In the genomic region with DNA sequence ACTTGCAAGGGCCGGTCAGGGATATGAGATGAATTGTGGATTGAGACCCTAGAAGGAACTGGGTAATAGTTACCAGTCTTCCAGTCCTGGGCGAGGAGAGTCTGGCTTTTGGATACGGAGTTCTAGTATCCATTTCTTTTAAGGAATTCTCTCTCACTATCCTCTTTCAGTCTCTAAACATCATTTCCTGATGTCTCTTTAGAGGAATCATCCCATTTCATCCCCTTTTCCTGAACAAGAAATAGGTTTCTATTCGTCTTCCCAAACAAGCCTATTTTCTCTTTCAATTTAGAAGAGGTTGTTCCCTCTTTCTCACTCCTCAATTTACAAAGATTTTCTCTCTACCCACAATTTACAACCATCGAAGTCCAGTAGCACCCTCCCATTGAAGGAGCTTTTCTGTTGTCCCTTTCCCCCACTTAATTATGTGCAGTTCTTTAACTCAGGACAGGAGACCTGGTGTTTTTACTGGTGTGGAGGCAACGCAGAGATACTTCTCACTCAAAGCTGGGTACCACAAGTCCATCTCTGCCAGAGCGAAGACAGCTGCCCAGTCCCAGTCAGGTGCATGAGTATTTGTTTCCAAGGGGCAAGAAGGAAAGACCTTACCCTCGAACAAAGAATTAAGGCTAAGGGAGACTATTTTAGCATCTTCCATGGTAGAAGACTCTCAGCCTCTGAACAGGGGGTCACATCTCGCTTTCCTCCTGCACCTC, we compare ENCODE assay signal across 8 mouse cellular contexts. TPM values are rescaled to one million over a fixed set of nuclear protein-coding genes. Genes with fewer than 3 reads are reported as not detected.
DNase-seq lines count a peak whose midpoint lies in the region; ATAC-seq and TF ChIP-seq lines count a peak whose summit lies in the region.

No protein-coding gene starts in this region.

- no peak for DNase-seq in left cerebral cortex, adult 2 months (ENCODE audit: extremely low spot score in 1 of 2, low spot score in 2 of 2)
- DNase-seq in left cerebral cortex, adult 9 months (ENCODE audit: low spot score in 2 of 2): no peak
- DNase-seq in forebrain, embryonic 11.5 days (ENCODE audit: low spot score): no peak
- peak; percentile 35 for DNase-seq in retina, embryonic 14.5 days (ENCODE audit: low spot score)
- no peak for DNase-seq in right cerebral cortex, postnatal 10 days (ENCODE audit: low spot score in 2 of 2)
- no peak for DNase-seq in urinary bladder, postnatal 14 days (ENCODE audit: low spot score)

- H3K4me3 ChIP-seq in left cerebral cortex, adult 2 months: peak overlapping the region; percentile 68
- H3K4me3 ChIP-seq in forebrain, embryonic 11.5 days (ENCODE audit: low read depth, low read length): peak overlapping the region; percentile 76
- H3K4me3 ChIP-seq in limb, embryonic 13.5 days: peak overlapping the region; percentile 58

- TF ChIP-seq CTCF in left cerebral cortex, adult 2 months (IDR thresholded peaks at IDR 0.05): no peak

- H3K27ac ChIP-seq in left cerebral cortex, adult 2 months: peak overlapping the region; percentile 82
- peak overlapping the region; percentile 81 for H3K27ac ChIP-seq in forebrain, embryonic 11.5 days (ENCODE audit: low read depth, low read length)
- no peak overlapping the region for H3K27ac ChIP-seq in limb, embryonic 13.5 days

- intact Hi-C loops in left cerebral cortex, adult 2 months (cut with DNase I): loop anchor here (5.0 kb wide), 1 partner anchor 198 kb away; no protein-coding TSS in a partner anchor

- ATAC-seq in forebrain, embryonic 11.5 days (replicated peaks; ENCODE audit: low FRiP score): no peak; the same call in 1 of the 2 replicates
- no peak for ATAC-seq in limb, embryonic 13.5 days (ENCODE audit: low FRiP score, low read depth)
- no peak for ATAC-seq in cerebellum, adult (ENCODE audit: insufficient number of reproducible peaks, low FRiP score, low TSS enrichment)

- peaks cover 43% of the 10 kb centered on the region for H3K27me3 ChIP-seq in forebrain, embryonic 11.5 days (ENCODE audit: control insufficient read depth, insufficient read depth, low read length)
- H3K27me3 ChIP-seq in limb, embryonic 13.5 days: peaks cover 95% of the 10 kb centered on the region

- H3K36me3 ChIP-seq in forebrain, embryonic 11.5 days (ENCODE audit: control insufficient read depth, insufficient read depth, low read length): no peaks in the 10 kb centered on the region
- H3K36me3 ChIP-seq in limb, embryonic 13.5 days: no peaks in the 10 kb centered on the region

- peak overlapping the region; percentile 92 for H3K4me2 ChIP-seq in forebrain, embryonic 11.5 days (ENCODE audit: low read depth, low read length, severe bottlenecking)
- peak overlapping the region; percentile 98 for H3K4me2 ChIP-seq in limb, embryonic 13.5 days (replicated peaks)

- WGBS in forebrain, embryonic 11.5 days: 0% methylated on average over 9 of the region's 9 CpGs
- 4% methylated on average over 9 of the region's 9 CpGs for WGBS in limb, embryonic 13.5 days

- peak overlapping the region; percentile 97 for H3K9ac ChIP-seq in forebrain, embryonic 11.5 days (ENCODE audit: low read length)
- peak overlapping the region; percentile 78 for H3K9ac ChIP-seq in limb, embryonic 13.5 days

- H3K9me3 ChIP-seq in forebrain, embryonic 11.5 days (ENCODE audit: control insufficient read depth, low read length): no peaks in the 10 kb centered on the region
- no peaks in the 10 kb centered on the region for H3K9me3 ChIP-seq in limb, embryonic 13.5 days

- H3K4me1 ChIP-seq in forebrain, embryonic 11.5 days (replicated peaks; ENCODE audit: control insufficient read depth, insufficient read depth, low read length): peaks cover 10% of the 10 kb centered on the region
- H3K4me1 ChIP-seq in limb, embryonic 13.5 days: peaks cover 18% of the 10 kb centered on the region

RNA-seq across cellular contexts. Expression of a gene that starts 1.0 kb away (rescaled TPM):
- total RNA-seq in left cerebral cortex, adult 2 months (2021): 10 to 100 TPM; 83.9 to 88.2 TPM
- 175 and 195 TPM in 2 replicates for polyA plus RNA-seq in forebrain, embryonic 11.5 days (2014; fragmentation: Nextera tagmentation; extraction: Ambion mirVana)
- 15.4 and 17.4 TPM in 2 replicates for polyA plus RNA-seq in limb, embryonic 13.5 days (2015; fragmentation: Nextera tagmentation; extraction: Ambion mirVana)

RNA-seq across cellular contexts. Expression of a gene that starts 52.9 kb away (rescaled TPM):
- total RNA-seq in left cerebral cortex, adult 2 months (2021): 10 to 100 TPM; 84.5 to 87.4 TPM
- polyA plus RNA-seq in forebrain, embryonic 11.5 days (2014; fragmentation: Nextera tagmentation; extraction: Ambion mirVana): 14.9 and 17.7 TPM in 2 replicates
- polyA plus RNA-seq in limb, embryonic 13.5 days (2015; fragmentation: Nextera tagmentation; extraction: Ambion mirVana): 13.3 and 15.8 TPM in 2 replicates
